Mouse (Mus musculus) hindbrain, embryonic 11.5 days (tissue): Measurements from ENCODE around the gene Usp48. TPM values are rescaled to one million over a fixed set of nuclear protein-coding genes. Genes with fewer than 3 reads are reported as not detected.

Source experiments
- ATAC-seq: fragments of 200-750 bp; cut with Nextera tagmentation; 2 replicates; pipeline ENCODE4 v1.8.0; 2017; ENCODE audit warnings: mild to moderate bottlenecking, moderate TSS enrichment, moderate library complexity; ENCODE audit not compliant: low FRiP score
- DNase-seq: peaks from one replicate; pipeline ENCODE4 v3.0.0-alpha.2; 2015; ENCODE audit warnings: low spot score
- H3K27ac ChIP-seq: fragments of 300-500 bp; sonication (generic); 2 replicates; pipeline ENCODE4 v1.5.1; 2014; ENCODE audit warnings: mild to moderate bottlenecking, low read depth, low read length
- H3K27me3 ChIP-seq: fragments of 300-500 bp; sonication (generic); 2 replicates; pipeline ENCODE4 v1.6.1; 2014; ENCODE audit warnings: mild to moderate bottlenecking, low read length, moderate library complexity, mixed read lengths; ENCODE audit not compliant: control insufficient read depth, insufficient read depth
- H3K36me3 ChIP-seq: fragments of 300-500 bp; sonication (generic); 2 replicates; pipeline ENCODE4 v1.6.1; 2014; ENCODE audit warnings: mild to moderate bottlenecking, low read length, moderate library complexity, mixed read lengths; ENCODE audit not compliant: control insufficient read depth, insufficient read depth
- H3K4me1 ChIP-seq: fragments of 300-500 bp; sonication (generic); replicated peaks from 2 replicates; pipeline ENCODE4 v1.6.1; 2014; ENCODE audit warnings: low read length, mixed read lengths; ENCODE audit not compliant: control insufficient read depth, insufficient read depth
- H3K4me2 ChIP-seq: fragments of 300-500 bp; sonication (generic); replicated peaks from 2 replicates; pipeline ENCODE4 v1.6.1; 2014; ENCODE audit warnings: mild to moderate bottlenecking, low read depth, low read length
- H3K4me3 ChIP-seq: fragments of 300-500 bp; sonication (generic); 2 replicates; pipeline ENCODE4 v1.5.1; 2014; ENCODE audit warnings: low read depth, low read length
- H3K9ac ChIP-seq: fragments of 300-500 bp; sonication (generic); 2 replicates; pipeline ENCODE4 v1.6.1; 2014; ENCODE audit warnings: low read depth, low read length
- H3K9me3 ChIP-seq: fragments of 300-500 bp; sonication (generic); 2 replicates; pipeline ENCODE4 v1.6.1; 2016; ENCODE audit warnings: low read length; ENCODE audit not compliant: control insufficient read depth
- WGBS: fragments of 180-500 bp; shearing (Covaris S2); extraction: QIAGEN DNeasy Blood & Tissue Kit; methylation state at CpG from one replicate; pipeline ENCODE4 v1.1.7; 2014; 5-methylcytosine and 5-hydroxymethylcytosine counted together
- polyA plus RNA-seq: library from polyadenylated mRNA; unstranded; fragments of >200 nt; fragmentation: Nextera tagmentation; extraction: Ambion mirVana; gene quantifications from 2 replicates; pipeline ENCODE4 v1.2.1, GENCODE M21; 2014

Usp48 gene
- polyA plus RNA-seq, 1 experiment from 2014 or later: 84.8 TPM

DNA sequence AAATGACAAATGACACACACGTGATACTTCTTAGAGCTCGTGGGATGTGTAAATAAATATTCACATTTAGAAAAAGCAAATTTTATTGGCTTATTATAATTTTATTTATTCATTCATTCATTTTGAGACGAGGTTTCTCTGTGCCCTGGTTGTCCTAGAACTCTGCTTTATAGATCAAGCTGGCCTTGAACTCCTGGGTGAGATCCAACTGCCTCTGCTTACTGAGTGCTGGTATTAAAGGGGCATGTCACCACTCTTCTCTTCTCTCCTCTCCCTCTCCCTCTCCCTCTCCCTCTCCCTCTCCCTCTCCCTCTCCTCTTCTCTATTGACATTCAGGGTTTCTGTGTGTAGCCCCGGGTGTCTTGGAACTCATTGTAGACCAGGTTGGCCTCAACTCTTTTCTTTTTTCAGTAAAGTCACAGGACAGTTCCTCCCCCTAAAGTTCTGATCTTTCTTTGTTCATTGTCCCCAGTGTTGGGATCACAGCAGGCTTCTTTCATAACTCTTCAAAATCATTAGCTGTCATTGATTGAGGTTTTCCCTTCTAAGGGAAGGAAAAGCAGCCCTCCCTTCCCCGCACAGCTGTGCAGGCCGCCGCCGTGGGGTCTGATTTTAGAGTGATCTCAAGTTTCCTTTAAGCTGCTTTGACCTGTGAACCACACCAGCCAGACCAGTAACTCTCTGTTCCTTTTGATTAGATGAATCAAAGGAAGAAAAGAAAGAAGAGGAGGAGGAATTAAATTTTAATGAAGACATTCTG is 34.1 kb downstream of the Usp48 start:
- ATAC-seq (no peak), DNase-seq (peak; percentile 17)
- no peak overlapping the region for H3K27ac ChIP-seq
- H3K4me3 ChIP-seq: no peak overlapping the region
- no peak overlapping the region for H3K9ac ChIP-seq
- WGBS: 54% methylated on average over 8 of the region's 8 CpGs
- 0 out of 2 replicates have a peak, but pooled peaks cover 15% of the 10 kb centered on the region for H3K36me3 ChIP-seq
- H3K9me3 ChIP-seq: no peaks in the 10 kb centered on the region
- no peak overlapping the region for H3K4me2 ChIP-seq
- no peaks in the 10 kb centered on the region for H3K4me1 ChIP-seq
- no peaks in the 10 kb centered on the region for H3K27me3 ChIP-seq

- Histone ChIP-seq H3K9ac (no peak overlapping the region), H3K4me3 (no peak overlapping the region), H3K27ac (no peak overlapping the region), H3K9me3 (no peaks in the 10 kb centered on the region), H3K36me3 (0 out of 2 replicates have a peak, but pooled peaks cover 12% of the 10 kb centered on the region), H3K27me3 (no peaks in the 10 kb centered on the region), H3K4me1 (no peaks in the 10 kb centered on the region), H3K4me2 (no peak overlapping the region)
- ATAC-seq (no peak), DNase-seq (no peak)
- WGBS: 94% methylated on average over 6 of the region's 6 CpGs
Measured at GRCm38 (mm10) chr4:137628400-137628799, 34.8 kb downstream of the Usp48 start.

GRCm38 (mm10) chr4:137629354-137629753 is 35.8 kb downstream of the Usp48 start:
- no peaks in the 10 kb centered on the region for H3K4me1 ChIP-seq
- DNase-seq (no peak), ATAC-seq (no peak)
- H3K9ac ChIP-seq: no peak overlapping the region
- H3K9me3 ChIP-seq: no peaks in the 10 kb centered on the region
- no peak overlapping the region for H3K27ac ChIP-seq
- H3K4me3 ChIP-seq: no peak overlapping the region
- no peaks in the 10 kb centered on the region for H3K27me3 ChIP-seq
- peaks cover 12% of the 10 kb centered on the region for H3K36me3 ChIP-seq
- H3K4me2 ChIP-seq: no peak overlapping the region
- 93% methylated on average over 7 of the region's 7 CpGs for WGBS

DNA sequence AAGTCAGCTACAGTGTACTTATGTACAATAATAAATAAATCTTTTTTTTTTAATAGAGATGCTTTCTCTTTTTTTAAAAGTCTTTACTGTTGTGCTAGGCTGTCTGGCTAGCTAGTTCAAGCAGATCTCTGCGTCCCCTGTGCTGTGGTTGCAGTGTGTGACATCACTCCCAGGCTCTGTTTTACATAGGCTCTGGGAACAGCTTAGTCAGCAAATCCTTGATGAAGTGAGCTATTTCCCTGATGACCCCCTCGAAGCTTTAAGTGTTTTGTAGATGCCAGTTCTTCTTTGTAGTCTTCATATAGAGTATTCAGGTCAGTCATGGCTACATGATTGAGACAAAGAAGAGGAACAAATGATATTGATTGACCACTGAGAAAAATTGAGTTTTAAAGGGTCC is 36.6 kb downstream of the Usp48 start:
- peaks cover 17% of the 10 kb centered on the region for H3K36me3 ChIP-seq
- no peak overlapping the region for H3K9ac ChIP-seq
- H3K4me3 ChIP-seq: no peak overlapping the region
- WGBS: 90% methylated on average over 2 of the region's 2 CpGs
- no peaks in the 10 kb centered on the region for H3K9me3 ChIP-seq
- H3K27me3 ChIP-seq: no peaks in the 10 kb centered on the region
- no peak overlapping the region for H3K4me2 ChIP-seq
- H3K4me1 ChIP-seq: no peaks in the 10 kb centered on the region
- ATAC-seq (no peak), DNase-seq (no peak)
- no peak overlapping the region for H3K27ac ChIP-seq

DNA sequence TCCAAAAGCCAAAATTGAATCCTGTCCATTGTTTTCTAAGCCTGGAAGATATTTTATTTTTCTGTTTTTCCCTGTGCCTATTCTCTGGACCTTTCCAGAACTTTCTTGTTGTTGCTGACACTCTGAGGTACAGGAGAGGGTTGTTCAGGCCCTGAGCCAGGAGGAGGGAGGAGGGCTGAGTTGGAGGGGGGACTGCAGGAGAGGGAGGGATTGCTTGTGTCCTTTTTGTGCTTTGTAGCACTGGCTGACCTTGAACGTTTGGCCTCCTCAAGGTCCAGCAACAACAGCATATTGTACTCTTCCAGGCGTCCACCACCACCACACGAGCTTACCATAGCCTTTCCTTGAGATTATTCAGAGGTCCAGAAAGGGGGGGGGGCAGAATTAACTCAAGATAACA is 38.0 kb downstream of the Usp48 start:
- DNase-seq (no peak), ATAC-seq (no peak)
- WGBS: 73% methylated on average over 3 of the region's 3 CpGs

DNA sequence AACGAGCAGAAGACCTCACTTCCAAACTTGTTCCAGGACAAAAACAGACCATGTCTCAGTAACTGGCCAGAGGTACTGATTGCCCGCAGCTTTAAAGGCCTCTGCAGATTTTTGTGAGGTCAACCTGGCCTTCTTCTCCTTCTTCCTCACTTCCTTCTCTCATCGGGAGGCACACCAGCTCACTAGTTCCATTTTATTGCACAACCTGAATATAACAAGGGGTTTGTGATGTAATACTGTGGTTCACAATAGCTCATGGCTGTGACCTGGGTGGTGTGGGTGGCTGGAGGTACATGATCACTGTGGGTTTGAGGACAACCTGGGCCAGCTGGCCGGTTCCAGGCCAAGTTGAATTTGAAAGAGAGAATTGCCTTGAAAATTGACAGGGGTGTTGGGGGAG is 39.8 kb downstream of the Usp48 start:
- DNase-seq: no peak
- no peak for ATAC-seq
- H3K27me3 ChIP-seq: no peaks in the 10 kb centered on the region
- no peak overlapping the region for H3K4me2 ChIP-seq
- no peak overlapping the region for H3K4me3 ChIP-seq
- H3K9ac ChIP-seq: no peak overlapping the region
- peaks cover 23% of the 10 kb centered on the region for H3K36me3 ChIP-seq
- WGBS: 96% methylated on average over 4 of the region's 4 CpGs
- no peak overlapping the region for H3K27ac ChIP-seq
- H3K4me1 ChIP-seq: no peaks in the 10 kb centered on the region
- no peaks in the 10 kb centered on the region for H3K9me3 ChIP-seq

More for the DNA sequence above, 38.0 kb downstream of the Usp48 start:
- Histone ChIP-seq H3K36me3 (peaks cover 21% of the 10 kb centered on the region), H3K4me2 (no peak overlapping the region), H3K4me3 (no peak overlapping the region), H3K27me3 (no peaks in the 10 kb centered on the region), H3K27ac (no peak overlapping the region), H3K4me1 (no peaks in the 10 kb centered on the region), H3K9ac (no peak overlapping the region), H3K9me3 (no peaks in the 10 kb centered on the region)

DNA sequence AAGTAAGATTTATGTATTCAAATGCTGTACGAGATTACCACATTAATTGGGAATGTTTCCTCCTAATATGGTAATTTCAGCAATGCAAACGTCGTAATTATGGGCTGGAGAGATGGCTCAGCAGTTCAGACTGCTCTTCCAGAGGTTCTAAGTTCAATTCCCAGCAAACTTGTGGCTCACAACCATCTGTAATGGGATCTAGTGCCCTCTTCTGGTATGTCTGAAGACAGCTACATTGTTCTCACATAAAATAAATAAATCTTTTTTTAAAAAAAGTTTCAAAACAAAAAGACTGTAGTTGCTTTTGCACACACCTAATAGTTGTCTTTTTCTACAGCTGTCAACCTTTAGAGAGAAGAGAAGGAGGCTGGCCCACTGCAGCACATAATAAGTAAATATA is 43.0 kb downstream of the Usp48 start:
- ATAC-seq: no peak
- 93% methylated on average over 3 of the region's 3 CpGs for WGBS
- no peak overlapping the region for H3K4me3 ChIP-seq

GRCm38 (mm10) chr4:137641556-137641955 is 48.0 kb downstream of the Usp48 start:
- peaks cover 15% of the 10 kb centered on the region; the same call in 1 of the 2 replicates for H3K36me3 ChIP-seq

More for the DNA sequence above, 43.0 kb downstream of the Usp48 start:
- no peak overlapping the region for H3K4me2 ChIP-seq
- no peak for DNase-seq
- H3K27ac ChIP-seq: no peak overlapping the region
- H3K9ac ChIP-seq: no peak overlapping the region
- H3K4me1 ChIP-seq: no peaks in the 10 kb centered on the region
- H3K27me3 ChIP-seq: no peaks in the 10 kb centered on the region
- H3K9me3 ChIP-seq: no peaks in the 10 kb centered on the region
- H3K36me3 ChIP-seq: peaks cover 23% of the 10 kb centered on the region

DNA sequence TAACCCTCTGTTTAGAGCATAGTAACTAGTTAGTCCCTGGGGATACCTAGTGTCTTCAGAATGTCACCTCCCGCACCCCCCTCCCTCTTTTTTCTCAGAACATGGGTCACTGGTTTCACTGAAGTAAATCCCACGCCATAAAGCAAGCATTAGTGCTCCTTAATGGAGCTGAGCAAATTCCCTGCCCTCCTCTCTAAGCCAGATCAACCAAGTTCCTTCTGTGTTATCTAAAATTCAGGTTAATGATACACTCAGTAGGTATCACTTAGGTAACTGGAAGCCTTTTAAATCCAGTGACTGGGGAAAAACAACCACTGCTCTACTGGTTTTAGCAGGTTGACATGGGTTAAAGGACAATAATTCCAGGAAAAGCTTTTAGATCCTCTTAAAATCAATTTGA is 48.5 kb downstream of the Usp48 start:
- H3K4me1 ChIP-seq: no peaks in the 10 kb centered on the region
- H3K4me3 ChIP-seq: no peak overlapping the region
- DNase-seq (no peak), ATAC-seq (no peak)
- H3K4me2 ChIP-seq: no peak overlapping the region
- H3K27ac ChIP-seq: no peak overlapping the region
- WGBS: 65% methylated on average over 2 of the region's 2 CpGs
- peaks cover 15% of the 10 kb centered on the region; the same call in 1 of the 2 replicates for H3K36me3 ChIP-seq
- no peaks in the 10 kb centered on the region for H3K9me3 ChIP-seq
- no peaks in the 10 kb centered on the region for H3K27me3 ChIP-seq
- H3K9ac ChIP-seq: no peak overlapping the region

More at GRCm38 (mm10) chr4:137641556-137641955, 48.0 kb downstream of the Usp48 start:
- DNase-seq (no peak), ATAC-seq (no peak)
- H3K4me3 ChIP-seq: no peak overlapping the region
- H3K9me3 ChIP-seq: no peaks in the 10 kb centered on the region
- H3K4me2 ChIP-seq: no peak overlapping the region
- H3K4me1 ChIP-seq: no peaks in the 10 kb centered on the region
- H3K9ac ChIP-seq: no peak overlapping the region
- 88% methylated on average over 5 of the region's 5 CpGs for WGBS
- H3K27me3 ChIP-seq: no peaks in the 10 kb centered on the region
- H3K27ac ChIP-seq: no peak overlapping the region
